Mouse (Mus musculus) embryonic facial prominence, embryonic 11.5 days (tissue): ENCODE measurements around the gene Rnf130. TPM values are rescaled to one million over a fixed set of nuclear protein-coding genes. Genes with fewer than 3 reads are reported as not detected.

Source experiments
- ATAC-seq: fragments of 200-750 bp; cut with Nextera tagmentation; replicated peaks from 2 replicates; pipeline ENCODE4 v1.8.0; 2017; ENCODE audit warnings: low read depth; ENCODE audit not compliant: insufficient number of reproducible peaks, low FRiP score, low TSS enrichment
- DNase-seq: peaks from one replicate; pipeline ENCODE4 v3.0.0-alpha.2; 2015; ENCODE audit warnings: low spot score
- H3K27ac ChIP-seq: fragments of 300-500 bp; sonication (generic); replicated peaks from 2 replicates; pipeline ENCODE4 v1.5.1; 2014; ENCODE audit warnings: mild to moderate bottlenecking, low read depth, low read length, control low read depth
- H3K27me3 ChIP-seq: fragments of 300-500 bp; sonication (generic); 2 replicates; pipeline ENCODE4 v1.6.1; 2014; ENCODE audit warnings: mild to moderate bottlenecking, low read length, moderate library complexity, mixed read lengths; ENCODE audit not compliant: control insufficient read depth, insufficient read depth
- H3K36me3 ChIP-seq: fragments of 300-500 bp; sonication (generic); replicated peaks from 2 replicates; pipeline ENCODE4 v1.6.1; 2014; ENCODE audit warnings: low read depth, mild to moderate bottlenecking, low read length, moderate library complexity, mixed read lengths; ENCODE audit not compliant: control insufficient read depth, insufficient read depth
- H3K4me1 ChIP-seq: fragments of 300-500 bp; sonication (generic); 2 replicates; pipeline ENCODE4 v1.6.1; 2014; ENCODE audit warnings: low read length, mixed read lengths; ENCODE audit not compliant: control insufficient read depth, insufficient read depth
- H3K4me2 ChIP-seq: fragments of 300-500 bp; sonication (generic); 2 replicates; pipeline ENCODE4 v1.6.1; 2014; ENCODE audit warnings: low read depth, mild to moderate bottlenecking, control low read depth, low read length, moderate library complexity
- H3K4me3 ChIP-seq: fragments of 300-500 bp; sonication (generic); 2 replicates; pipeline ENCODE4 v1.5.1; 2014; ENCODE audit warnings: low read depth, low read length, control low read depth
- H3K9ac ChIP-seq: fragments of 300-500 bp; sonication (generic); replicated peaks from 2 replicates; pipeline ENCODE4 v1.6.1; 2014; ENCODE audit warnings: mild to moderate bottlenecking, control low read depth, low read length
- H3K9me3 ChIP-seq: fragments of 300-500 bp; sonication (generic); replicated peaks from 2 replicates; pipeline ENCODE4 v1.6.1; 2016; ENCODE audit warnings: mild to moderate bottlenecking, low read length, inconsistent platforms, mixed read lengths; ENCODE audit not compliant: control insufficient read depth
- WGBS: fragments of 180-500 bp; shearing (Covaris S2); extraction: QIAGEN DNeasy Blood & Tissue Kit; methylation state at CpG from one replicate; pipeline ENCODE4 v1.1.7; 2014; 5-methylcytosine and 5-hydroxymethylcytosine counted together
- polyA plus RNA-seq: library from polyadenylated mRNA; unstranded; fragments of >200 nt; fragmentation: Nextera tagmentation; extraction: Ambion mirVana; gene quantifications from 2 replicates; pipeline ENCODE4 v1.2.1, GENCODE M21; 2014

The Rnf130 gene
- polyA plus RNA-seq, 1 experiment from 2014 or later: 98.2 TPM

DNA sequence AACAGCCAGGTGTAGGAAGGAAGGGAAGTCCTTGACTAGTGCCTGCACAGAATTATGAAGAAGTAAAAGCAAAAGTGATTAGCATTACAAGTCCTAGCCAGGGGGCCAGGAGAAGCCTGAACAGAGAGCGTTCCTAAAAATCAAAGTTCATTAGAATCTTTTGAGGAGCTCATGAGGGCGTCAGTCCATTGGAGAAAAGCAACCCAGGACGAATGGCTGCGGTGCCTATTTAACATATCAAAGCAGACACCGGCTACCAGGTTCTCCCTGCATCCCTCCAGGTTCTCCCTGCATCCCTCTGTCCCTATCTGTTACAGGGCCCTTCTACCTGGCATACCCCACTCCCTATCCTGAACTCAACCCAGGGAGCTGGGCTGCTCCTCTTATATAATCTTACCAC lies 16.9 kb upstream of the Rnf130 start:
- no peaks in the 10 kb centered on the region for H3K4me1 ChIP-seq
- no peak for DNase-seq
- 24% methylated on average over 5 of the region's 5 CpGs for WGBS
- ATAC-seq: no peak
- no peaks in the 10 kb centered on the region; the same call in 1 of the 2 replicates for H3K27me3 ChIP-seq
- H3K9ac ChIP-seq: no peak overlapping the region
- no peak overlapping the region for H3K27ac ChIP-seq
- no peak overlapping the region for H3K4me3 ChIP-seq
- H3K4me2 ChIP-seq: no peak overlapping the region
- no peaks in the 10 kb centered on the region for H3K9me3 ChIP-seq
- no peaks in the 10 kb centered on the region for H3K36me3 ChIP-seq

DNA sequence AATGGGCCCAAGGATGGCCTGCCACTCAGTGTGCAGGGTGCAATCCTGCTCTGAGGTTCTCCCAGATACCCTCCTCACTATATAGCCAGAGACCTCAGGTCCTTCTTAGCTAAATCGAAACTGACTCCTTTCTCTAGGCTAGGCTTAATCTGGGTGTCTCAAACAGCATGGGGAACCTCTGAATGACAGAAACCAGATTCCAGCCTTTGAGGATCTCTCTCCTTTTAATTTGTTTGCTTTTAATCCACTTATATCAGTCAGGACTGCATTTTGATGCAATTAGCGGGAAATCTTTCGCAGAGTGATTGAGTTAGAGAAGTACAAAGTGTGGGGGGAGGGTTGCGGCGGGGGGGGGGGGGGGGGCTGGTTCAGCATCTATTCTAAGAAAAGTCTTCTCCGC lies 12.1 kb upstream of the Rnf130 start:
- no peak for DNase-seq
- Histone ChIP-seq H3K9me3 (no peaks in the 10 kb centered on the region), H3K4me2 (no peak overlapping the region), H3K36me3 (no peaks in the 10 kb centered on the region), H3K27ac (no peak overlapping the region), H3K4me3 (no peak overlapping the region), H3K27me3 (no peaks in the 10 kb centered on the region; the same call in 1 of the 2 replicates), H3K4me1 (no peaks in the 10 kb centered on the region), H3K9ac (no peak overlapping the region)
- ATAC-seq: no peak
- whole genome bisulfite sequencing: 74% methylated on average over 6 of the region's 6 CpGs

DNA sequence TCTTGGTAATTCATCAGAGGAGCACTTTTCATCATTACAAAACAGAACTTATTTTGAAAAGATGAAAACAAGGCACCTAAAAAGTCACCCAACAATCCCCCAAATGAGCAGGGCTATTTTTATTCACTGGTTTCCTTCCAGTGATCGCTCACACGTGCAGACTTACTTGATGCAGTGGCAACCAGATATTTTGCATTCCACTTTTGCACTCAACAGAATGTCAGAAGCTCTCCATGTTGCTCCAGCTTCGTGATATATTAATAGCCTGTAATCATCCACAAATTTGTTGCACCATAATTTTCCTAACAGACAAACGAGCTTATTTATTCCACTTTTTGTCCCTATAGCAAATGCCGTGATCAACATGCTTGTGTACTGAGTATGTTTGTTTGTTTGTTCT lies 8.6 kb upstream of the Rnf130 start:
- ATAC-seq: no peak
- DNase-seq: no peak
- H3K4me2 ChIP-seq: no peak overlapping the region
- H3K27me3 ChIP-seq: no peaks in the 10 kb centered on the region
- no peaks in the 10 kb centered on the region for H3K4me1 ChIP-seq
- H3K9ac ChIP-seq: no peak overlapping the region
- H3K36me3 ChIP-seq: no peaks in the 10 kb centered on the region
- 78% methylated on average over 5 of the region's 5 CpGs for WGBS
- H3K27ac ChIP-seq: no peak overlapping the region
- H3K9me3 ChIP-seq: no peaks in the 10 kb centered on the region
- no peak overlapping the region for H3K4me3 ChIP-seq

DNA sequence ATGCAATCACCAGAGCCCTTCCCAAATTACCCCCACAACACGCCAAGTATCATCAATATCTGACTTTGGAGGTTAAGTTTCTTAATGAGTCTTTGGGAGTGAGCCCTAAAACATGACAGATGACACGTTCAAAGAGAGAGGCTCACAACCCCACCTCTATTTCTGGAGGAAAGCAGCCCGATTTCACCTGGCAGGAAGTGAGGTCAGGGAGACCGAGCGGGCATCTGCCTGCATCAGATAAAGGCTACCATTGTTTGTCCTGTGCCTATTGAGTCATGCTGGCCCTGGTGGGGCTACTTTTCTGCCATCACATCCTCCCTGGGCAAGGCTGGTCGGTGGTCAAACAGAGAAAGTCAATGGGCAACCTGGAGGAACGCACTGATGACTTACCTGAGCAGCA lies 7.6 kb upstream of the Rnf130 start:
- 62% methylated on average over 7 of the region's 7 CpGs for WGBS
- H3K27ac ChIP-seq: no peak overlapping the region
- ATAC-seq: no peak
- no peak overlapping the region for H3K9ac ChIP-seq
- H3K9me3 ChIP-seq: no peaks in the 10 kb centered on the region
- no peaks in the 10 kb centered on the region for H3K36me3 ChIP-seq
- H3K4me1 ChIP-seq: no peaks in the 10 kb centered on the region
- no peak for DNase-seq
- H3K4me3 ChIP-seq: no peak overlapping the region
- H3K4me2 ChIP-seq: no peak overlapping the region
- H3K27me3 ChIP-seq: no peaks in the 10 kb centered on the region

DNA sequence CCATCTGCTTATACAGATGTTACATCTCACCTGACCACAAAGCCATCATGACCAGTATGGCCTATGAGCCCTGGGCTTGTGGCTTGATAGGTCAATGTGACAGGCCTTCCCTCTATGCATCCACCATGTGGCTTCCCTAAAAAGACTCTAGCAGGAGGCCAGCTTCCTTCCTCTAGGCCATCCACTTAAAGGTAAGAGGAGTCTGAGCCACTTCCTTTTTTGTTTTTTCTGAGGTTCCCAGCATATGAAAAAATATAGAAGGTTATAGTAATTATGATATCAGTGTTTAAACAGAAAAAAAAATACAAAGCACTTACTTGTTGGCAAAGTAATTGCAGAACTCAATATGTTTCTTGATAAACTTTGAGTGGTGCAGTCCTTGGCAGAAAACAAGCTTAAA lies 6.3 kb upstream of the Rnf130 start:
- Histone ChIP-seq H3K4me1 (no peaks in the 10 kb centered on the region), H3K4me2 (no peak overlapping the region), H3K27me3 (no peaks in the 10 kb centered on the region), H3K4me3 (no peak overlapping the region), H3K9ac (no peak overlapping the region), H3K36me3 (no peaks in the 10 kb centered on the region), H3K27ac (no peak overlapping the region), H3K9me3 (no peaks in the 10 kb centered on the region)
- DNase-seq: no peak
- ATAC-seq: no peak

DNA sequence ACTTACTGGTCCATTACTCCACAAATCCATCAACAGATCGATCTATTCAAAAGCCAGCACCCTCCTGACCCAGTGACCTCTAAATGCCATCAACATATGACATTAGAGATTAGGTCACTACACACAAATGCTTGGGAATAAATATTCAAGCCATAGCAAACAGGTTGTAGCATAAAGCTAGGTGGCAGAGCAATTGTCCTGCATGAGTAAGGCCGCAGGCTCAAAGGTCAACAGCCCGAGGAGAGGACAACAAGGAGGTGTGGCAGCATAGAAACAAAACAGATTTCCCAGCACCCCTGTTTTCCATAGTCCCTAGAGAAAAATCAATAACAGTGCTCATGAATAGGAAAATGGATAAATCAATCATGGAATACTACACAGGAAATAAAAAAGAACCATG lies 3.1 kb upstream of the Rnf130 start:
- H3K4me3 ChIP-seq: no peak overlapping the region
- no peak overlapping the region for H3K9ac ChIP-seq
- WGBS: 80% methylated on average over 3 of the region's 3 CpGs
- peaks cover 3% of the 10 kb centered on the region; the same call in 1 of the 2 replicates for H3K4me1 ChIP-seq
- no peak for ATAC-seq
- DNase-seq: no peak
- no peaks in the 10 kb centered on the region for H3K9me3 ChIP-seq
- no peak overlapping the region for H3K27ac ChIP-seq
- H3K36me3 ChIP-seq: no peaks in the 10 kb centered on the region
- H3K27me3 ChIP-seq: no peaks in the 10 kb centered on the region
- H3K4me2 ChIP-seq: no peak overlapping the region

DNA sequence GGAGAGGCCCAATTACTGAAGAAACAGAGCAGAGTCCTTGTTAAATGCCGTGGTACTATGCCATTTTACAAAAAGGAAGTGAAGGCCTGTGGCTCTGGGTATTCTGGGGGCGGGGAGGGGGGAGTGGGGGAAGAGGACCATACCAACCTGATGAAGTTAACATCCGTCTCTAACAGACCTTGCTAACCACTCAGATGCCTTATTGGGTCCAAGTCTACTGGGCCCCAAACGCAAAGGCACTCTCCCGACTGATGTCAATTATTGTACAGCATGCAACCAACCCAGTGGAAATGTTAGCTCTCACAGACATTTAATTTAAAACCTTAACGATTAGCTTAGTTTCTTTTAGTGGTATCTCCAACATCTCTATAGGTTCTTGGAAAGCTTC lies 707 bp upstream of the Rnf130 start:
- Histone ChIP-seq H3K27ac (no peak overlapping the region), H3K36me3 (no peaks in the 10 kb centered on the region), H3K27me3 (no peaks in the 10 kb centered on the region), H3K4me1 (peaks cover 3% of the 10 kb centered on the region; the same call in 1 of the 2 replicates), H3K4me3 (no peak overlapping the region; the same call in 1 of the 2 replicates), H3K4me2 (no peak overlapping the region; the same call in 1 of the 2 replicates), H3K9me3 (no peaks in the 10 kb centered on the region), H3K9ac (no peak overlapping the region)
- WGBS: 62% methylated on average over 6 of the region's 6 CpGs
- ATAC-seq (no peak), DNase-seq (no peak)

DNA sequence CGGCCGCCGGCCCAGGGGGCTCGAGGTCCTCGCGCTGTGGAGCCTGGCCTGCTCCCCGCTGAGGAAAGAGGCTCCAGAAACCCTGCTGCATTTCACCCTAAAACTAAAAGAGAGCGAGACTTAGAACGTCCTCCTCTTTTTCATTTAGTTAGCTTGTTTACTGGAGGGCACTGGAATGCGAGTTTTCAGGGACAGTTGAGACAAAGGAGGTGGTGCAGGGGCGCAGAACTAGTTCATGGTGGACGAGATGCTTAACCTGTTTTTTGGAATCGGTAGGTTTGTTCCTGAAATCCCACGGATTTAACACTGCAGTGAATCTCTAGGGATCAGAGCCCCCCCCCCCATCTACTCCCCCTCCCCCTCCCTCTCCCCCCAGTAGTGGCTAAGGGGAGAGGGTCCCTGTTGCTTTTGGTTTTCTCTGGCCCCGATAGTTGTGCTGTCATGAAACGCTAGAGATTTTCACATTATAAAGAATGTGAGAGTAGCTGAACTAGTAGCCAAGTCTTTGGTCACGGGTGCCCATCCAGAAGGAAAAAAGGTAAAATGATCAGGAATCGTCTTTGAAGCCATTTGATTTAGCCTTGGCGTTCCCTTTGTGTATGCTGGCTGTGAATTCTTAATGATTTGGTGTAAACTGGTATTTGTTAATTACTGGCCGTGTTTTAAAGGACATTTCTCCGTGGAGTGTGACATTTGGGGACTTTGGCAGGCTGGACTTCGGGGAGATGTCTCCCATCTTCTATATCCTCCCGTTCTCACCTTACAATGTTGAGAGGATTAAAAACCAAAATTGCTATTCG lies 775 bp downstream of the Rnf130 start:
- no peak for ATAC-seq
- peak overlapping the region; percentile 75; the same call in 1 of the 2 replicates for H3K27ac ChIP-seq
- WGBS: 6% methylated on average over 24 of the region's 24 CpGs
- H3K36me3 ChIP-seq: no peaks in the 10 kb centered on the region
- H3K9ac ChIP-seq: peak overlapping the region; percentile 98
- no peaks in the 10 kb centered on the region for H3K9me3 ChIP-seq
- peak overlapping the region; percentile 96 for H3K4me3 ChIP-seq
- peak; percentile 45 for DNase-seq
- H3K27me3 ChIP-seq: no peaks in the 10 kb centered on the region
- peaks cover 3% of the 10 kb centered on the region; the same call in 1 of the 2 replicates for H3K4me1 ChIP-seq
- H3K4me2 ChIP-seq: peak overlapping the region; percentile 66
